Mouse (Mus musculus): Measurements from ENCODE around the gene Csn3. TPM values are rescaled to one million over a fixed set of nuclear protein-coding genes. Genes with fewer than 3 reads are reported as not detected.

Gene Csn3
- polyA plus RNA-seq (2012; rRNA removed), result not detected in 2 replicates

GRCm38 (mm10) chr5:87925372-87925771 lies at the start of gene Csn3:
Gene Csn3 (plus strand): TSS chr5:87925579.
- no peak for DNase-seq (ENCODE audit: low spot score)

GRCm38 (mm10) chr5:87884729-87885128 lies 40.6 kb upstream of the Csn3 start, which contains the start of gene Odam:
Gene Odam (plus strand): TSS chr5:87885029.
- no peak for DNase-seq (ENCODE audit: low spot score)

DNA sequence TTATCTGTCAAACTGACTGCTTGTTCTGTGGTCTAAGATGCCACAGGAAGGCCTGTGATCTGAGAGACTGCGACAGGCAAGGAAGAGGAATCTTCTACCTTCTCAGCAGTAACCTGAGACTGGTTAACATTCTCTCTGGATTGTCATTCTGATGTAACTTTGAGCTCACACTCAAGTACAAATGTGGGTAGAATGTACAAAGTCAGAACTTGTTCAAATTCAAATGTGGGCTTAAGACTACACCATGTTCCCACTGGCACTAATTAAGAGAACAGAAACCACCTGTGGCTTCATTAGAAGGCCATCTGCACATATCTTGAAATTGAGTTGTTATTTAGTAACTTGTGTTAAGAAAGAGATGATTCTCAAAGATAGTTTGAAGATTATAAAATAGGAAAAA lies 6.2 kb downstream of the Csn3 start:
- DNase-seq (ENCODE audit: low spot score), result no peak

DNA sequence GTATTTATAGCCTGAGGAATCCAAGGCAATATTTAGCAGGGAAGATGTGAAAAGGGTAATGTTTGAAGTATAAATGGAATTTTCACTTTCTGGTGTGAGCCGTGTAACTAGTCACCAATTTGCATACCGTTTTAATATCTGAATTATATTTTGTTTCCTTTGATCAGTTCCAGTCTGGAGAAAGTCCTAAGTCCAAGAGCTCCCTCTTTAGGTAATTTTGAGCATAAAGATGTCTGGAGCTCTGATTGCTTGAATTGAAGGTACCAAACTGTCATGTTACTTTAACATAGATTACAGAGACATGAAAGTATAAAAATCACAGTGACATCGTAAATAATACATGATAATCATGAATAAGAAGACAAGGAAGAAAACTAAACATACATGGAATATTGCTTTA lies 15.4 kb downstream of the Csn3 start:
- no peak for DNase-seq (ENCODE audit: low spot score)

DNA sequence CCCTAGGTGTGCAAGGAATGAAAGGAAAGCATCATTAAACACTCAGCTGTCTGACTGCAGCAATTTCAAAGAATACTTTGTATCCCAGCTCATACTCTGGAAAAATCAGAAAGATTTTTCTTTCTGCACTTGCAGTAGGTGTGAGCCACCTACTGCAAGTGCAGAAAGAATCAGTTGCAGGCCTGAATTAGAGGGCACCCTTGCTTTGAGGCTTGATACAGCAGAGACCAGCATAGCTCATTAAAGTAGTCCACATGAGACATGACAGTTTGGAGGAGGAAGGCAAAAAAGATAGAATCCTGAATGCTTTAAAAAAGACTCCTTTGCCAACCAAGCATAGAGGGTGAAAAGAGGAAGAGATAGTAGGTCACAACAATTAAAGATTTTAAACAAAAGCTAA lies 17.1 kb downstream of the Csn3 start:
- DNase-seq (ENCODE audit: low spot score), result no peak

- no peak for DNase-seq (ENCODE audit: low spot score)
Measured at GRCm38 (mm10) chr5:87951836-87952235, 26.5 kb downstream of the Csn3 start.

DNA sequence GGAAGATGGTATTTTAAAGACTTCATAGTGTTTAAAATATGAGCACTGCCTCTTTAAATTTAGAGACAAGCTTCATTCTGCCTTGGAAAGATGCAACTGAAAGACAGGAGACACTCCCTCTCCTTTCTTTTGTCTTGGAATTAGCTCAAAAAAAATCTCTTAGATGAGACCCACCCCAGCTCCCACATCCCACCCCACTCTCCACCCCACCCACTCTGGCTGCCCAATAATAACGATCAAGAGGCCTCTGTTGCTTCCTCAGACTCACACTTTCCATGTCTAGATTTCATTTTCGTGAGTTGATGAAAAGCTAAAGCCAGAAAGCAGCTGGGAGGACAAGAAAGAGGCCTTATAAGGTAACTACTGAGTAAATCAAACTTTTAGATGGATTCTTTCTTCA lies 43.8 kb downstream of the Csn3 start, which contains the start of the genes 2310003L06Rik and Gm28434:
2310003L06Rik (plus strand) TSS at position 259 of the 400 bp plus-strand sequence.
Gm28434 (plus strand) TSS at position 317 of the 400 bp plus-strand sequence.
- DNase-seq (ENCODE audit: low spot score), result no peak

DNA sequence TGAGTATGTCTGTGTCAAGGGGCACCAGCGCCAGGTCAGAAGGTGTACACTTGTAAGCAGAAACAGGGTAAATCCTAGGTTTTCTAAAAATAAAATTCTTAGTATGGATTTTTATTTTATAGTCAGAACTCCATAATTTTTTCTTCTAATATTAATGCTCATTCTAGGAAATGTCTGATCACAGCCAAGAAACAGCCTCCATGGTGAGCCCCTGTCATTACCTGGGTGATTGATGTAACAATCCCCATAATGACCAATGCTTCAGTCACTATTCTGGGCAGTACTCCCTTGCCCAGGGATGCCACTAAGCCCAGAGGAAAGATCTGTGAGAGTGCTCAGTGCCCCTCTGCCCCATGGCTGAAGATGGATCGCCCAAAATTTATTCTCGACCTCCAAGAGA lies 53.8 kb downstream of the Csn3 start, which contains the start of gene Cabs1:
Cabs1 (plus strand) TSS at position 301 of the 400 bp plus-strand sequence.
- no peak for DNase-seq (ENCODE audit: low spot score)

Other genes with a start within 250 kb of the Csn3 start
- not detected in 2 replicates for gene Csn2, start 225.9 kb upstream of the Csn3 start, polyA plus RNA-seq (2012; rRNA removed)
- gene Csn1s2a, start 151.0 kb upstream of the Csn3 start, polyA plus RNA-seq (2012; rRNA removed), result not detected in 2 replicates
- not detected in 2 replicates for gene Csn1s2b, start 117.5 kb upstream of the Csn3 start, polyA plus RNA-seq (2012; rRNA removed)
- gene Prr27, start 99.9 kb upstream of the Csn3 start, polyA plus RNA-seq (2012; rRNA removed), result not detected in 2 replicates
- 0.10 TPM in 1 of 2 replicates, not detected in the other for gene Odam, start 40.5 kb upstream of the Csn3 start, polyA plus RNA-seq (2012; rRNA removed)
- gene 2310003L06Rik, start 43.9 kb downstream of the Csn3 start, polyA plus RNA-seq (2012; rRNA removed), result not detected in 2 replicates
- gene Gm28434, start 43.9 kb downstream of the Csn3 start, polyA plus RNA-seq (2012; rRNA removed), result not detected in 2 replicates
- gene Cabs1, start 53.9 kb downstream of the Csn3 start, polyA plus RNA-seq (2012; rRNA removed), result not detected in 2 replicates
- gene Smr3a, start 77.0 kb downstream of the Csn3 start, polyA plus RNA-seq (2012; rRNA removed), result not detected in 2 replicates
- gene Smr2, start 161.0 kb downstream of the Csn3 start, polyA plus RNA-seq (2012; rRNA removed), result not detected in 2 replicates
- not detected in 2 replicates for gene Gm11116, start 186.0 kb downstream of the Csn3 start, polyA plus RNA-seq (2012; rRNA removed)
- gene Gm11115, start 228.5 kb downstream of the Csn3 start, polyA plus RNA-seq (2012; rRNA removed), result not detected in 2 replicates

Data from urinary bladder, adult 2 months (tissue).